Mouse (Mus musculus): Measurements from ENCODE around the gene Ndrg2. TPM values are rescaled to one million over a fixed set of nuclear protein-coding genes. Genes with fewer than 3 reads are reported as not detected.

Gene Ndrg2
- polyA plus RNA-seq, 2 experiments, result 11.6 to 13.5 TPM

- Histone ChIP-seq H3K27me3 (ENCODE audit: control insufficient read depth, insufficient read depth, low read length) (no peaks in the 10 kb centered on the region), H3K36me3 (replicated peaks; ENCODE audit: control insufficient read depth, insufficient read depth, low read depth) (peaks cover 8% of the 10 kb centered on the region), H3K4me1 (replicated peaks; ENCODE audit: control insufficient read depth in 2 of 2, insufficient read depth in 2 of 2, low read length in 1 of 2) (peaks cover 8 to 15% of the 10 kb centered on the region in 2 experiments), H3K27ac (no peak overlapping the region), H3K9me3 (ENCODE audit: control insufficient read depth, low read length) (no peaks in the 10 kb centered on the region), H3K4me2 (ENCODE audit: low read depth) (no peak overlapping the region), H3K9ac (replicated peaks) (no peak overlapping the region), H3K4me3 (ENCODE audit: insufficient read depth in 1 of 2, low read depth in 2 of 2, low read length in 2 of 2) (no peak overlapping the region)
- DNase-seq (ENCODE audit: low read depth in 3 of 3, low spot score in 3 of 3), result no peak
- no peak for TF ChIP-seq EP300 (IDR thresholded peaks at IDR 0.05; ENCODE audit: low read depth)
- no peak for TF ChIP-seq CTCF (IDR thresholded peaks at IDR 0.05; ENCODE audit: low read depth)
- 66% methylated on average over 14 of the region's 14 CpGs for WGBS (ENCODE audit: insufficient replicate concordance)
- ATAC-seq (ENCODE audit: insufficient read depth), result no peak
Observed at GRCm38 (mm10) chr14:51895071-51895470, 18.9 kb downstream of the Ndrg2 start.

GRCm38 (mm10) chr14:51893809-51894208 lies 20.1 kb downstream of the Ndrg2 start:
- H3K4me3 ChIP-seq (ENCODE audit: insufficient read depth in 1 of 2, low read depth in 2 of 2, low read length in 2 of 2), result no peak overlapping the region
- no peak for TF ChIP-seq CTCF (IDR thresholded peaks at IDR 0.05; ENCODE audit: low read depth)
- TF ChIP-seq EP300 (IDR thresholded peaks at IDR 0.05; ENCODE audit: low read depth), result 0 out of 2 replicates have a peak, but pooled peaks have one; percentile 19
- no peak overlapping the region for H3K27ac ChIP-seq
- no peaks in the 10 kb centered on the region for H3K27me3 ChIP-seq (ENCODE audit: control insufficient read depth, insufficient read depth, low read length)
- H3K36me3 ChIP-seq (replicated peaks; ENCODE audit: control insufficient read depth, insufficient read depth, low read depth), result peaks cover 8% of the 10 kb centered on the region
- no peaks in the 10 kb centered on the region for H3K9me3 ChIP-seq (ENCODE audit: control insufficient read depth, low read length)
- H3K4me1 ChIP-seq (replicated peaks; ENCODE audit: control insufficient read depth in 2 of 2, insufficient read depth in 2 of 2, low read length in 1 of 2), result peaks cover 8 to 15% of the 10 kb centered on the region in 2 experiments
- peak; percentile 68 for ATAC-seq (ENCODE audit: insufficient read depth)
- 34% methylated on average over 3 of the region's 3 CpGs for WGBS (ENCODE audit: insufficient replicate concordance)
- no peak overlapping the region for H3K4me2 ChIP-seq (ENCODE audit: low read depth)
- no peak for DNase-seq (ENCODE audit: low read depth in 3 of 3, low spot score in 3 of 3)
- H3K9ac ChIP-seq (replicated peaks), result no peak overlapping the region

- no peak for TF ChIP-seq EP300 (IDR thresholded peaks at IDR 0.05; ENCODE audit: low read depth)
- TF ChIP-seq CTCF (IDR thresholded peaks at IDR 0.05; ENCODE audit: low read depth), result no peak
- H3K9ac ChIP-seq (replicated peaks), result no peak overlapping the region
- H3K36me3 ChIP-seq (replicated peaks; ENCODE audit: control insufficient read depth, insufficient read depth, low read depth), result peaks cover 8% of the 10 kb centered on the region
- WGBS (ENCODE audit: insufficient replicate concordance), result 40% methylated on average over 10 of the region's 10 CpGs
- H3K27ac ChIP-seq, result no peak overlapping the region
- no peaks in the 10 kb centered on the region for H3K9me3 ChIP-seq (ENCODE audit: control insufficient read depth, low read length)
- no peak overlapping the region for H3K4me3 ChIP-seq (ENCODE audit: insufficient read depth in 1 of 2, low read depth in 2 of 2, low read length in 2 of 2)
- H3K4me2 ChIP-seq (ENCODE audit: low read depth), result no peak overlapping the region
- no peaks in the 10 kb centered on the region for H3K27me3 ChIP-seq (ENCODE audit: control insufficient read depth, insufficient read depth, low read length)
- DNase-seq (ENCODE audit: low read depth in 3 of 3, low spot score in 3 of 3), result no peak
- ATAC-seq (ENCODE audit: insufficient read depth), result peak; percentile 50
- peaks cover 8 to 15% of the 10 kb centered on the region in 2 experiments for H3K4me1 ChIP-seq (replicated peaks; ENCODE audit: control insufficient read depth in 2 of 2, insufficient read depth in 2 of 2, low read length in 1 of 2)
Observed at GRCm38 (mm10) chr14:51893094-51893794, 20.7 kb downstream of the Ndrg2 start.

- peaks cover 8 to 15% of the 10 kb centered on the region in 2 experiments for H3K4me1 ChIP-seq (replicated peaks; ENCODE audit: control insufficient read depth in 2 of 2, insufficient read depth in 2 of 2, low read length in 1 of 2)
- 70% methylated on average over 9 of the region's 9 CpGs for WGBS (ENCODE audit: insufficient replicate concordance)
- H3K4me3 ChIP-seq (ENCODE audit: insufficient read depth in 1 of 2, low read depth in 2 of 2, low read length in 2 of 2), result no peak within 1 kb of the TSS
- H3K9ac ChIP-seq (replicated peaks), result no peak within 1 kb of the TSS
- DNase-seq (ENCODE audit: low read depth in 3 of 3, low spot score in 3 of 3), result no peak
- peaks cover 8% of the 10 kb centered on the region for H3K36me3 ChIP-seq (replicated peaks; ENCODE audit: control insufficient read depth, insufficient read depth, low read depth)
- no peak within 1 kb of the TSS for H3K4me2 ChIP-seq (ENCODE audit: low read depth)
- no peak within 1 kb of the TSS for H3K27ac ChIP-seq
- no peaks in the 10 kb centered on the region for H3K27me3 ChIP-seq (ENCODE audit: control insufficient read depth, insufficient read depth, low read length)
- ATAC-seq (ENCODE audit: insufficient read depth), result no peak
- H3K9me3 ChIP-seq (ENCODE audit: control insufficient read depth, low read length), result no peaks in the 10 kb centered on the region
- TF ChIP-seq EP300 (IDR thresholded peaks at IDR 0.05; ENCODE audit: low read depth) (no peak), CTCF (IDR thresholded peaks at IDR 0.05; ENCODE audit: low read depth) (no peak)
Observed at GRCm38 (mm10) chr14:51892191-51892939, 21.6 kb downstream of the Ndrg2 start, which contains the start of gene Slc39a2. TSS of gene Slc39a2 (plus strand) at chr14:51892889.

GRCm38 (mm10) chr14:51889833-51890232 lies 24.1 kb downstream of the Ndrg2 start:
- Histone ChIP-seq H3K27me3 (ENCODE audit: control insufficient read depth, insufficient read depth, low read length) (no peaks in the 10 kb centered on the region), H3K9me3 (ENCODE audit: control insufficient read depth, low read length) (no peaks in the 10 kb centered on the region), H3K4me2 (ENCODE audit: low read depth) (no peak overlapping the region), H3K4me3 (ENCODE audit: insufficient read depth in 1 of 2, low read depth in 2 of 2, low read length in 2 of 2) (no peak overlapping the region), H3K4me1 (replicated peaks; ENCODE audit: control insufficient read depth in 2 of 2, insufficient read depth in 2 of 2, low read length in 1 of 2) (peaks cover 16 to 22% of the 10 kb centered on the region in 2 experiments), H3K36me3 (replicated peaks; ENCODE audit: control insufficient read depth, insufficient read depth, low read depth) (peaks cover 8% of the 10 kb centered on the region), H3K27ac (no peak overlapping the region), H3K9ac (replicated peaks) (no peak overlapping the region)
- 72% methylated on average over 6 of the region's 6 CpGs for WGBS (ENCODE audit: insufficient replicate concordance)
- no peak for ATAC-seq (ENCODE audit: insufficient read depth)
- DNase-seq (ENCODE audit: low read depth in 3 of 3, low spot score in 3 of 3), result no peak
- no peak for TF ChIP-seq CTCF (IDR thresholded peaks at IDR 0.05; ENCODE audit: low read depth)
- no peak for TF ChIP-seq EP300 (IDR thresholded peaks at IDR 0.05; ENCODE audit: low read depth)

All from liver, embryonic 14.5 days (tissue).